Mouse (Mus musculus) limb, embryonic 12.5 days (tissue): ENCODE data around the gene Kif18b. TPM values are rescaled to one million over a fixed set of nuclear protein-coding genes. Genes with fewer than 3 reads are reported as not detected.

Source experiments
- ATAC-seq: fragments of 200-750 bp; cut with Nextera tagmentation; 2 replicates; pipeline ENCODE4 v1.8.0; 2017; ENCODE audit warnings: low read depth, moderate TSS enrichment; ENCODE audit not compliant: insufficient number of reproducible peaks, insufficient read depth, low FRiP score, low TSS enrichment
- H3K27ac ChIP-seq: fragments of 300-500 bp; sonication (generic); 2 replicates; pipeline ENCODE4 v1.5.1; 2016; ENCODE audit warnings: mild to moderate bottlenecking, moderate library complexity
- H3K27me3 ChIP-seq: fragments of 300-500 bp; sonication (generic); 2 replicates; pipeline ENCODE4 v1.6.1; 2016; ENCODE audit warnings: mild to moderate bottlenecking, moderate library complexity
- H3K36me3 ChIP-seq: fragments of 300-500 bp; sonication (generic); 2 replicates; pipeline ENCODE4 v1.6.1; 2016; ENCODE audit warnings: mild to moderate bottlenecking, moderate library complexity
- H3K4me1 ChIP-seq: fragments of 300-500 bp; sonication (generic); replicated peaks from 2 replicates; pipeline ENCODE4 v1.6.1; 2016
- H3K4me2 ChIP-seq: fragments of 300-500 bp; sonication (generic); 2 replicates; pipeline ENCODE4 v1.6.1; 2016; ENCODE audit warnings: mild to moderate bottlenecking, moderate library complexity
- H3K4me3 ChIP-seq: fragments of 300-500 bp; sonication (generic); replicated peaks from 2 replicates; pipeline ENCODE4 v1.5.1; 2016; ENCODE audit warnings: mild to moderate bottlenecking
- H3K9ac ChIP-seq: fragments of 300-500 bp; sonication (generic); replicated peaks from 2 replicates; pipeline ENCODE4 v1.6.1; 2016; ENCODE audit warnings: mild to moderate bottlenecking, moderate library complexity
- H3K9me3 ChIP-seq: fragments of 300-500 bp; sonication (generic); 2 replicates; pipeline ENCODE4 v1.6.1; 2016; ENCODE audit warnings: mild to moderate bottlenecking, moderate library complexity
- WGBS: fragments of 180-500 bp; shearing (Covaris S2); methylation state at CpG from one replicate; pipeline ENCODE4 v1.1.7; 2016; 5-methylcytosine and 5-hydroxymethylcytosine counted together
- polyA plus RNA-seq: library from polyadenylated mRNA; unstranded; fragments of >200 nt; fragmentation: Nextera tagmentation; extraction: Ambion mirVana; gene quantifications from 2 replicates; pipeline ENCODE4 v1.2.1, GENCODE M21; 2016

Gene Kif18b
- polyA plus RNA-seq, 1 experiment from 2014 or later, result 10.3 TPM

GRCm38 (mm10) chr11:102936272-102936671 is 11.3 kb upstream of the Kif18b start:
- Histone ChIP-seq H3K4me3 (no peak overlapping the region), H3K9ac (peak overlapping the region; percentile 31; the same call in 1 of the 2 replicates), H3K9me3 (no peaks in the 10 kb centered on the region), H3K4me2 (no peak overlapping the region), H3K27ac (no peak overlapping the region), H3K27me3 (peaks cover 41% of the 10 kb centered on the region), H3K4me1 (peaks cover 40% of the 10 kb centered on the region), H3K36me3 (no peaks in the 10 kb centered on the region)
- ATAC-seq, result no peak
- 10% methylated on average over 4 of the region's 4 CpGs for WGBS

DNA sequence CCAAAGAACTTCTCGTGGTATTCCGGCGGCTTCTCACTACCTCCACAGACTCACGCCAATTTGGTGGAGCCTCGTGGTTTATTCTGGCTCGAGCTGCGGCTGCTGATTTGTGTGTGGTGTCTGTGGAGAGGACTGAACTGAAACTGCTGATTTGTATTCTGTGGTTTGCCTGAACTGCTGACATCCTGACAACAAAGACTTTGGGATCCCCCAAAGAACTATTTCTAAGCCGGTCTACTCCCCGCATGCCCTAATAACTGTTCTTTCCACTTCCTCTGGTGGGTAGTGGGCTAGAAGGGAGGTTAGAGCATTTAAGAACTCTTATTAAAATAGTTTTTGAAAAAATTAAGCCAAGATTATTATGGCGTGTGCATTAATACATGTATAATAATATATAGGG is 5.7 kb upstream of the Kif18b start:
- no peak overlapping the region for H3K4me3 ChIP-seq
- H3K27ac ChIP-seq, result no peak overlapping the region
- H3K36me3 ChIP-seq, result no peaks in the 10 kb centered on the region
- 89% methylated on average over 10 of the region's 10 CpGs for WGBS
- H3K27me3 ChIP-seq, result peaks cover 9% of the 10 kb centered on the region; the same call in 1 of the 2 replicates
- H3K9ac ChIP-seq, result no peak overlapping the region
- H3K9me3 ChIP-seq, result no peaks in the 10 kb centered on the region
- H3K4me2 ChIP-seq, result no peak overlapping the region
- ATAC-seq, result no peak
- peaks cover 8% of the 10 kb centered on the region; the same call in 1 of the 2 replicates for H3K4me1 ChIP-seq

DNA sequence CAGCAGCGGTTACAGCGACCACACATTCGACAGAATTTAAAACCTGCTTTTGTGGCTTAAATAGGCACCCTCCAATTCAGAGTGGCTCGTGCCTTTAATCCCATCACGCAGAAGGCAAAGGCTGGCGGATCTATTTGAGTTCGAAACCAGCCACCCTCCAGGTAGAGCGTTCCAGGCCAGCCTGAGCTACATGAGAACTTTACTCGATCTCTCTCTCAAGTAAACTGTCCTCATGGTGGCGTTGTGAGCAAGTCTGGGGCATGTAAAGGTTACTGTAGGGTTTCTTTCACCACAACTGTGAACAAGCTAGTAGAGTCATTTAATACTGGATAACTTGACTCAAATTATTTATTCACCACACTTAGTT is 410 bp upstream of the Kif18b start:
- H3K36me3 ChIP-seq, result peaks cover 20% of the 10 kb centered on the region
- H3K9ac ChIP-seq, result peak overlapping the region; percentile 78
- H3K27me3 ChIP-seq, result no peaks in the 10 kb centered on the region
- 2% methylated on average over 10 of the region's 10 CpGs for WGBS
- ATAC-seq, result no peak
- H3K4me2 ChIP-seq, result peak overlapping the region; percentile 74
- peaks cover 27% of the 10 kb centered on the region for H3K4me1 ChIP-seq
- H3K9me3 ChIP-seq, result no peaks in the 10 kb centered on the region
- H3K4me3 ChIP-seq, result peak overlapping the region; percentile 83
- peak overlapping the region; percentile 95 for H3K27ac ChIP-seq

- no peaks in the 10 kb centered on the region for H3K27me3 ChIP-seq
- 60% methylated on average over 6 of the region's 6 CpGs for WGBS
- H3K27ac ChIP-seq, result 0 out of 2 replicates have a peak overlapping the region, but pooled peaks have one; percentile 12
- peak overlapping the region; percentile 13; the same call in 1 of the 2 replicates for H3K4me2 ChIP-seq
- no peak overlapping the region for H3K4me3 ChIP-seq
- peaks cover 27% of the 10 kb centered on the region for H3K4me1 ChIP-seq
- 0 out of 2 replicates have a peak overlapping the region, but pooled peaks have one; percentile 28 for H3K9ac ChIP-seq
- peaks cover 27% of the 10 kb centered on the region for H3K36me3 ChIP-seq
- H3K9me3 ChIP-seq, result no peaks in the 10 kb centered on the region
- no peak for ATAC-seq
Measured at GRCm38 (mm10) chr11:102921491-102921890, 3.4 kb downstream of the Kif18b start.

- H3K27me3 ChIP-seq, result no peaks in the 10 kb centered on the region
- no peak overlapping the region for H3K9ac ChIP-seq
- 93% methylated on average over 4 of the region's 4 CpGs for WGBS
- no peak overlapping the region for H3K27ac ChIP-seq
- peaks cover 20% of the 10 kb centered on the region for H3K4me1 ChIP-seq
- H3K4me2 ChIP-seq, result no peak overlapping the region
- no peak overlapping the region for H3K4me3 ChIP-seq
- ATAC-seq, result no peak
- peaks cover 61% of the 10 kb centered on the region for H3K36me3 ChIP-seq
- no peaks in the 10 kb centered on the region for H3K9me3 ChIP-seq
Measured at GRCm38 (mm10) chr11:102918077-102918476, 6.8 kb downstream of the Kif18b start.

GRCm38 (mm10) chr11:102915380-102915779 is 9.5 kb downstream of the Kif18b start:
- Histone ChIP-seq H3K36me3 (peaks cover 67% of the 10 kb centered on the region), H3K27ac (no peak overlapping the region), H3K9me3 (no peaks in the 10 kb centered on the region), H3K27me3 (no peaks in the 10 kb centered on the region), H3K4me1 (no peaks in the 10 kb centered on the region), H3K4me3 (no peak overlapping the region), H3K9ac (no peak overlapping the region), H3K4me2 (no peak overlapping the region)
- WGBS, result 84% methylated on average over 9 of the region's 9 CpGs
- no peak for ATAC-seq

- ATAC-seq, result no peak
- Histone ChIP-seq H3K27ac (no peak overlapping the region), H3K36me3 (peaks cover 98% of the 10 kb centered on the region), H3K9me3 (no peaks in the 10 kb centered on the region), H3K4me2 (no peak overlapping the region), H3K4me3 (no peak overlapping the region), H3K9ac (no peak overlapping the region), H3K27me3 (no peaks in the 10 kb centered on the region), H3K4me1 (no peaks in the 10 kb centered on the region)
- 77% methylated on average over 7 of the region's 7 CpGs for WGBS
Measured at GRCm38 (mm10) chr11:102911376-102911775, 13.5 kb downstream of the Kif18b start.

GRCm38 (mm10) chr11:102903654-102904053 is 21.3 kb downstream of the Kif18b start:
- Histone ChIP-seq H3K9me3 (no peaks in the 10 kb centered on the region), H3K4me2 (no peak overlapping the region), H3K36me3 (peaks cover 41% of the 10 kb centered on the region), H3K27me3 (peaks cover 4% of the 10 kb centered on the region; the same call in 1 of the 2 replicates), H3K9ac (no peak overlapping the region), H3K4me1 (no peaks in the 10 kb centered on the region), H3K4me3 (no peak overlapping the region), H3K27ac (no peak overlapping the region)
- WGBS, result 84% methylated on average over 7 of the region's 7 CpGs
- no peak for ATAC-seq

DNA sequence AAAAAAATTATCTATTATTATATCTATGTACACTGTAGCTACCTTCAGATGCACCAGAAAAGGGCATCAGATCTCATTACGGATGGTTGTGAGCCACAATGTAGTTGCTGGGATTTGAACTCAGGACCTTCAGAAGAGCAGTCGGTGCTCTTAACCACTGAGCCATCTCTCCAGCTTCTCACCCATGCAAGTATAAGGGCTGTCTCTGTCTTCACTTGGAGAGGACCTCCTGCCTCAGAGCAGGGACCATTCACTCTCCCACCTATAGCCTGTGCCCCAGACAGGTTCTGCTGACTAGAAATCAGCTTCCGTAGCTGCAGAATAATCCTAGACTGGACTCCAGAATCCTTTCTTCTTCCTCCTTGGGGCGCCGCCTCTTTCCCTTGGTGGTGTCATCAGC is 22.8 kb downstream of the Kif18b start:
- H3K4me3 ChIP-seq, result no peak overlapping the region
- peaks cover 9% of the 10 kb centered on the region; the same call in 1 of the 2 replicates for H3K27me3 ChIP-seq
- ATAC-seq, result no peak
- H3K4me1 ChIP-seq, result 0 out of 2 replicates have a peak, but pooled peaks cover 2% of the 10 kb centered on the region
- H3K4me2 ChIP-seq, result no peak overlapping the region
- peaks cover 25% of the 10 kb centered on the region for H3K36me3 ChIP-seq
- H3K9ac ChIP-seq, result no peak overlapping the region
- H3K9me3 ChIP-seq, result no peaks in the 10 kb centered on the region
- WGBS, result 77% methylated on average over 5 of the region's 5 CpGs
- no peak overlapping the region for H3K27ac ChIP-seq

DNA sequence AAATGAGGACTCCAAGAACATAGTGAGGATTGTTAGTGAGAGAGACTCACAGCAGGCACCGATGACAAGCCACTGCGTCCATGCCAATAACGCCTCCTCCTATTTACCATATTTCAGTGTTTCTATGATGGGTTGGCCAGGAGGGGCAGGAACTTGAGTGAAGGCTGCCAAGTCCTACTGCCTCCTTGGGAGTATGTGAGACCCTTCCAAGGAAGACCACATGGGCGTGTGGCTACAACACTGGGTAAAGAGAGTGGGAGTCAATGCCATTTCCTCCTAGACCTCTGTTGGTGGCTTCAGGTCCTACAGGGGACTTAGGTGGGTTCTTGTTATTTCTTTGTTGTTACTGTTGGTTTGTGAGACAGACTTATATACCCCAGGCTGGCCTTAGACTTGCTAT is 23.7 kb downstream of the Kif18b start:
- WGBS, result 58% methylated on average over 4 of the region's 4 CpGs
- Histone ChIP-seq H3K27ac (no peak overlapping the region), H3K27me3 (peaks cover 18% of the 10 kb centered on the region), H3K4me2 (no peak overlapping the region), H3K4me3 (no peak overlapping the region), H3K9ac (no peak overlapping the region), H3K9me3 (no peaks in the 10 kb centered on the region), H3K36me3 (peaks cover 16% of the 10 kb centered on the region), H3K4me1 (0 out of 2 replicates have a peak, but pooled peaks cover 5% of the 10 kb centered on the region)
- ATAC-seq, result no peak

GRCm38 (mm10) chr11:102900763-102901162 is 24.2 kb downstream of the Kif18b start, which contains the start of gene Gfap:
TSS of gene Gfap (minus strand) at chr11:102900912.
- no peaks in the 10 kb centered on the region for H3K9me3 ChIP-seq
- WGBS, result 11% methylated on average over 7 of the region's 7 CpGs
- no peak within 1 kb of the TSS for H3K27ac ChIP-seq
- H3K4me3 ChIP-seq, result no peak within 1 kb of the TSS
- H3K4me2 ChIP-seq, result no peak within 1 kb of the TSS
- no peak within 1 kb of the TSS for H3K9ac ChIP-seq
- peaks cover 12% of the 10 kb centered on the region for H3K36me3 ChIP-seq
- 0 out of 2 replicates have a peak, but pooled peaks cover 5% of the 10 kb centered on the region for H3K4me1 ChIP-seq
- ATAC-seq, result no peak
- peaks cover 23% of the 10 kb centered on the region for H3K27me3 ChIP-seq

DNA sequence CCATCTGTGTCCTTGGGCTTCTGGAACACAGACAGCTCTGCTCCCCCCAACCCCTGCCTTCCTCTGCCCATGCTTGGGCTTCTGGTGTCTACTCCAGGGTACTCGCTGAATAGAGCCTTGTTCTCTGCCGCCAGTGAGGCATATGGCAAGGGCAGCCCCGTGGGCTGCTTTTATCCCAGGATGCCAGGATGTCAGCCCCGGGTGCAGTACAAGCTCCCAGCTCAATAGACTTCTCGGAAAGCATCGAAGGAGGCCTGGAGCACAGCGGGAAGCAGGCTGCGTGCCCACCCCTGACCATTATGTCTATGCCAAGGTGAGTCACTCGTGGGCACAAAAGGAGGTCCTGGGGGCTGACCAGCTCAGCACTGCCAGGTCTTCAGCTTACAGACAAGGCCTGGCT is 26.5 kb downstream of the Kif18b start:
- no peak overlapping the region for H3K9ac ChIP-seq
- no peak overlapping the region for H3K27ac ChIP-seq
- H3K4me1 ChIP-seq, result peaks cover 8% of the 10 kb centered on the region
- no peaks in the 10 kb centered on the region for H3K9me3 ChIP-seq
- no peak overlapping the region for H3K4me2 ChIP-seq
- H3K4me3 ChIP-seq, result no peak overlapping the region
- H3K36me3 ChIP-seq, result no peaks in the 10 kb centered on the region
- 79% methylated on average over 9 of the region's 9 CpGs for WGBS
- no peak for ATAC-seq
- peaks cover 46% of the 10 kb centered on the region for H3K27me3 ChIP-seq
